Comparison of ENCODE assay signal across 28 mouse cellular contexts in the genomic region with DNA sequence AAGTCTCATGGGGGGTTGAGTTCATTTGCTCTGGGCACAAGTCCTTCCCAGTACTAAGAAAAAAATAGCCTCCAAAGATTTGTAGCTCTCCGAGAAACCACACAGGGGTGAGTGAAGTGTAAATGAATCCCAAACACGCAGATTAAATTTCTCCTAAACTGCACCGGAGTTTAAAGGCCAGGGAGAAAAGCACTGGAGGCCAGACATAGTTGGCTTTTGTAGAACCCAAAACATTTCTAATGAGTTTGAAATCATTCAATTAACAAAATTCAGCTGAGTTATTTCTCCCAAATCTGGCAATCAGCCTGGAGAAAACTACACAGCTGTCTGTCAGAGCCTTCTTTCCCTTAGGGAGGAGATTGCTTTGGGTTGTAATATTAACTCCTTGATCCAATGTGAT.
DNase-seq lines count a peak whose midpoint lies in the region; TF ChIP-seq lines count a peak whose summit lies in the region.
"Had no signal": no experiment of that assay in that cellular context is flagged by ENCODE, and none has a peak within 500 bp of the region (broad histone marks: within the 10 kb centered on the region; RNA-seq: fewer than 3 reads in every experiment).

No protein-coding gene starts in this region.

- H3K4me1 ChIP-seq in heart, embryonic 10.5 days: no peaks in the 10 kb centered on the region
- H3K4me1 ChIP-seq in embryonic fibroblast, embryonic 13.5 days (ENCODE audit: control insufficient read depth, insufficient read depth, low read length): peaks cover 11% of the 10 kb centered on the region
- H3K4me1 ChIP-seq: heart, embryonic 15.5 days; limb, embryonic 15.5 days; midbrain, embryonic 15.5 days had no signal

- WGBS in heart, embryonic 10.5 days: 74% methylated on average over 3 of the region's 3 CpGs

- TF ChIP-seq CTCF in embryonic fibroblast, embryonic 13.5 days (IDR thresholded peaks at IDR 0.05; ENCODE audit: borderline replicate concordance, insufficient read depth, low read length): no peak

- peak; percentile 17 for DNase-seq in gastrocnemius, adult 18-20 months (ENCODE audit: low spot score)
- DNase-seq in gastrocnemius, adult 8-10 months (ENCODE audit: low spot score in 2 of 2): no peak
- peak; percentile 22 for DNase-seq in heart, embryonic 10.5 days (ENCODE audit: low spot score)
- no peak for DNase-seq in heart, postnatal 25 days (ENCODE audit: low spot score)
- peak; percentile 3 for DNase-seq in kidney, postnatal 14 days
- no peak for DNase-seq in kidney, postnatal 25 days
- no peak for DNase-seq in frontal cortex, adult 2 months (ENCODE audit: extremely low spot score in 1 of 2, low spot score in 1 of 2)
- DNase-seq: adrenal gland, postnatal 14 days; cerebellum, adult 11 months; cerebellum, adult 9-10 months; embryo, embryonic 11 days; gastrocnemius, postnatal 25 days; layer of hippocampus, adult 9-11 months; lung, embryonic 14.5 days; lung, postnatal 14 days; right cerebral cortex, adult 18-20 months; right cerebral cortex, postnatal 4 days; thymus, adult 2 months; thymus, postnatal 36 days had no signal

- TF ChIP-seq POLR2A in embryonic fibroblast, embryonic 13.5 days (IDR thresholded peaks at IDR 0.05; ENCODE audit: low read depth, low read length): no peak

- peaks cover 5% of the 10 kb centered on the region; the same call in 1 of the 2 replicates for H3K27me3 ChIP-seq in heart, embryonic 10.5 days (ENCODE audit: insufficient read depth, poor library complexity, severe bottlenecking)
- H3K27me3 ChIP-seq: embryonic facial prominence, embryonic 15.5 days; heart, embryonic 15.5 days; limb, embryonic 15.5 days; midbrain, embryonic 15.5 days had no signal

- no peak overlapping the region for H3K4me3 ChIP-seq in heart, embryonic 10.5 days
- no peak overlapping the region for H3K4me3 ChIP-seq in embryonic fibroblast, embryonic 13.5 days (ENCODE audit: insufficient read depth, low read length)
- H3K4me3 ChIP-seq: embryonic facial prominence, embryonic 15.5 days; heart, embryonic 15.5 days; limb, embryonic 10.5 days; limb, embryonic 15.5 days; midbrain, embryonic 15.5 days had no signal

- no peak overlapping the region for H3K27ac ChIP-seq in heart, embryonic 10.5 days
- H3K27ac ChIP-seq in embryonic fibroblast, embryonic 13.5 days (ENCODE audit: insufficient read depth, low read length): peak overlapping the region; percentile 64
- H3K27ac ChIP-seq: embryonic facial prominence, embryonic 15.5 days; heart, embryonic 15.5 days; hindbrain, embryonic 14.5 days; limb, embryonic 10.5 days; limb, embryonic 15.5 days; liver, embryonic 14.5 days; midbrain, embryonic 15.5 days had no signal

- no peaks in the 10 kb centered on the region for H3K9me3 ChIP-seq in heart, embryonic 10.5 days
- H3K9me3 ChIP-seq: embryonic facial prominence, embryonic 15.5 days; G1E; heart, embryonic 15.5 days; limb, embryonic 10.5 days; limb, embryonic 15.5 days; midbrain, embryonic 15.5 days had no signal

- intact Hi-C loops in heart, postnatal 25 days (cut with DNase I): no loop called here

- no peaks in the 10 kb centered on the region for H3K36me3 ChIP-seq in heart, embryonic 10.5 days
- H3K36me3 ChIP-seq: embryonic facial prominence, embryonic 15.5 days; G1E; heart, embryonic 15.5 days; limb, embryonic 10.5 days; limb, embryonic 15.5 days; midbrain, embryonic 15.5 days had no signal

Comparison
In these comparisons a context has a peak if more than half of its experiments do, and no peak if none do; other contexts are left out.
1. DNase-seq: peak in gastrocnemius, adult 18-20 months (single experiment), heart, embryonic 10.5 days (single experiment) and kidney, postnatal 14 days (single experiment); none in gastrocnemius, adult 8-10 months (0 of 2), heart, postnatal 25 days (single experiment), kidney, postnatal 25 days (0 of 2) and frontal cortex, adult 2 months (0 of 2).